Mouse (Mus musculus) CD8-positive naive resting alpha-beta T cell, adult 2 months (primary cell): ENCODE data around the gene St6galnac6.

Experiments used
- DNase-seq, 2 experiments: peaks; one replicate each; pipeline ENCODE4 v3.0.0; 2022; ENCODE audit warnings: low read depth in 2 of 2, low spot score in 2 of 2

The St6galnac6 gene

DNA sequence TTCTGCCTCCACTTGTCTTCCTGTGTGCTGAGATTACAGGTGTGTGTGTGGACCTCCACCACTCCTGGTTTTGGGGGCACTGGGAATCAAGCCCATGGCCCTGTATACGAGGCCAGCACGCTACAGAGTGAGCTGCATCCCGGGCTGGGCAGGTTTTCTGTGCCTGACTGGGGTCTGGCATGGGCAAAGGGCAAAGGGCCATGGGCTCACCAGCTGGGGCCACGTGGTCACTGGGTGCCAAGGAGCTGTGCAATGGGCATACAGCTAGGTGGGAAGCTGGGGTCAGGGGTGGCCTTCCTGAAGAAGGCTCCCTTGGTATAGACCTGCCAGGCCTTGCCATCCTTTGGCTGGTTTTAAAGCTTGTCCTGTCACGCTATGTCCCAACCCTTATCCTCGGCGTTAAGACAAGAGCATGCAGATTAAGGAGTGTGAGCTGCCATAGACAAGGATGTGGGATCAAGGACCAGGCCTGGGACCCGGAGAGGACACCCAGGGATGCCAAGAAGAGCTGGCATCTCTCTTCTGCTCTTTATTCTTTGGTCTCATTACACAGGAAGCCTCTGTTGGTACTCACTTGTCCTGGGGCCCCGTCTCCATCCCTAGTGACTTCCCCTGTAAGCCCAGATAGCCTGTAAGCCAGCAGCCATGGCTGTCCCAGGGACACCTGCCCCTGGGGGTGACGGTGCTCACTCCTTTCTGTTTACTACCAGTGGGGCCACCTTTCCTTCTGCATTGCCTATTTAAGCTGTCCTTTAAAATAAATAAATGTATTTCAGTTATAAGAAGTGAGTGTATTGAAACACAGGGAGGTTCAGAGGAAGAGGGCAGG is 35.0 kb downstream of the St6galnac6 start:
- DNase-seq = no peak

DNA sequence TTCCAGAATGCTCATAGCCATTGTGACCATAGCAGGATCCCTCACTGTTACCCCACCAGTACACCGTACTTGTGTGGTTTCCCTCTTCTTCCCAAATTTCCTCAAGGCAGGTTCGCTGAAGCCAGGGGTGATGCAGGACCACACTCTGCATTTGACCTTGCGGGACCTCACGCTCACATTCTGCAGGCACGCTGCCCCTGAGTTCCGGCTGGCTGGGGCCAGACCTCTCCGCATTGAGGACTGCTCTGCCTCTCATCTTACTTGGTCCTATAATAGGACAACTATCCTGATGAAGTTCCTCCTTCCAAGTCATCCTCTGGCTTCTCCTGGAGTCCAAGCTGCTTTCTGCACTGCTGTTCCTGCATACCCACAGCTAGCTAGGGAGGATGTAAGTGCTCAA is 37.1 kb downstream of the St6galnac6 start:
- no peak for DNase-seq

DNA sequence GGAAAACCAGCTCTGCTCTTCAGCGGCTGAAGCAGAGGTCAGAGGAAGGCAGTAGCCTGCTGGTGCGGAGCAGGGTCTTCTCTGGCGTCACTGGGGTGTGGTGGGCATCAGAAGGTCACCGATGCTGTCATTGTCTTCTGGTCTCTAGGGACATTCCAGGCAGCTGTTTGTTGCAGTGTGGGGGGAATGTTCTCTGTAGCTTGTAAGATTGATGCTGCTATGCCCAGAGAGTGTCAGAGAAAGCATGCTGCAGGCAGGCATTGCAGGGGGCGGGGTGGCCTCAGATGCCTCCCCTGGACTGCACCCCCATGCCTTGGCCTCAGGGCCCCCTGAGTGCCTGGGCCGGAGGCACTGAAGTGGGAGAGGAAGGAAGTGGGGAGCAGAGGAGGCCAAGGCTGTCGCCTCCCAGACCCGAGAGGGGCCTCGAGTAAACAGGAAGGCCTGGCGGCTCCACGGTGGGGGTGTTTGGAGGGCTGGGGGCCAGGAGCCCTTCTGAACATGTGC is 38.3 kb downstream of the St6galnac6 start:
- peak; percentile 45 to 64 for DNase-seq

DNA sequence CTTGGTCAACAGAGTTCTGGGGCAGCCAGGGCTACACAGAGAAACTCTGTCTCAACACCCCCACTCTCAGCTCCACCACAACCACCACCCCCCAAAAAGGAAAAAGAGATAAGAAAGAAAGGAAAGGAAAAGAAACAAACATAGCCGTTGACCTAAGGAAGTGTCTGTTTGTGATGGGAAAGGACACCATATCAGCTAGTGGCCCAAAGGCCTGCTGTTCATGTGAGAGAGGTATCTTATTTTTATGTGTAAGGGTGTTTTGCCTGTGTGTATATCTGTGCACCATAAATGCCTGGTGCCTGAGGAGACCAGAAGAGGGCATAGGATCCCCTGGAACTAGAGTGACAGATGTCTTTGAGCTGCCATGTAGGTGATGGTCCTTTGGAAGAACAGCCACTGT is 40.1 kb downstream of the St6galnac6 start:
- DNase-seq = no peak

DNA sequence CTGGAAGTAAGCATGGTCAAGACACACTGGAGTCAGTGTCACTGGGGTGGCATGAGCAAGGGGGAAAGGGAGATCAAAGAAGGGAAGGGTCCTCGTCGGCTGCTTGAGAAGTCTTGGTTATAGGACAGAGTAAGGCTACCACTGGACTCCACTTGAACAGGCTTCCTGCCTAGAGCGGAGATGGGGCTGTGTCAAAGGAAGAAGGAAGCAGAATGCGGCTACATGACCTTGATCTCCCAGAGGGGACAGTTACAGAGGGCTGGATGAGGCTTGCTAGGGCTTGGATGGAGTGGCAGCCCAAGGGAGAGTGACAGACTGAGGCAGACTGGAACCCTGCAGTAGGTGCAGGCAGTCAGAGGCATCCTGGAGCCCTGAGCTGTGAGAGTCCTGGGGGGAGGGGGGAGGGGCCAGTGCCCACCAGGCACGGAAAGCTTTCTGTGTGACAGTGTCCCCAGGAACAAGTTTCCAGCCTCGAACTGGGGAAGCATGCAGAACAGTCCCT is 41.1 kb downstream of the St6galnac6 start:
- no peak for DNase-seq

DNA sequence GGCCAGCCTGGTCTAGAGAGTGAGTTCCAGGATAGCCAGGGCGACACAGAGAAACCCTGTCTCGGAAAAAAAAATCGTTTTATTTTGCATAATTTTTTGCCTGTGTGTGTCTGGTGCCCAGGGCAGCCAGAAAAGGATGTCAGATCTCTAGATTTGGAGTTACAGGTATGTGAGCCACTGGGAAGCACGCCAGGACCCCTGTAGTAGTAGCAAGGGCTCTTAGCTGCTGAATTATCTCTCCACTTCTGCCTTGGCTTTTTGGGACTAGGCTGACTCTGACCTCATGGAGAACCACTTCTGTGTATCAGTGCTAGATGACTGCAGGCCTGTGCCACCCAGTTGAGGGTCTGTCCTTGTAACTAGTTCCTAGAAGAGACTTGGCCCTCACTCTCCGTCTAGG is 42.3 kb downstream of the St6galnac6 start:
- DNase-seq = no peak

DNA sequence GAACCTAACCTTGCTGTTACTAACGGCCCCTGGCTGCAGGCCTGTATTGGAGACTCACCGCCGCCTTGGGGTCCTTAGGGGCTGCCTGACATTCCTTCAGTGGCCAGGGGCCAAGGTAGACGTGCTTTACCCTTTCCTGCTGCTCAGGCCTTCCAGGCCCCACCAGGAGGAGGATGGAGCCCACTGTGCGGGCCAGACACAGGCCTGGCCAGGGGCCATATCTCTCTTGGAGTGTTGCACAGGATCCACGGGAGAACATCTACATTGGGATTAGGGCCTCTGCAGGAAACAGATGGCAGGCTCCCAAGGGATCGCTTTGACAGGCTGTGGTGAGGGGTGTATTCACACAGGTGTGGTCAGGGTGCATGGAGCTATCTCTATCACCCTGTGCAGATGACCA is 43.3 kb downstream of the St6galnac6 start:
- DNase-seq = no peak

DNA sequence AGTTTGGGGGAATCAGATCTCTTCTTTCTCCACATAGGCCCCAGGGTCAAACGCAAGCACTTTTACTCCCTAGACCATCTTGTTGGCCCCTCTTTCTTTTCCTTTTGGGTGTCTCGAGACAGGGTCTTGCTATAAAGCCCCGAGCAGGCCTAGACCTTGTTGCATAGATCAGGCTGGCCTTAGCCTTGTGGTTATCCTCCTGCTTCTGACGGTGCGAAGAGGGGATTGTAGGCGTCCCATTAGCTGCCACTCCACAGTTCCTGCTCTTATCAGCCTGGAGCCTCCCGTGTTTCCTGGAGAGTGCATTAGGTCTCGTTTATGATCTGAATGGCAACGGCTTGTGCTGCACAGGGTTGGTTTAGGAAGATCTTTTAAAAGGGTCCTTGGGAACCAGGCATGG is 44.6 kb downstream of the St6galnac6 start:
- DNase-seq = no peak

DNA sequence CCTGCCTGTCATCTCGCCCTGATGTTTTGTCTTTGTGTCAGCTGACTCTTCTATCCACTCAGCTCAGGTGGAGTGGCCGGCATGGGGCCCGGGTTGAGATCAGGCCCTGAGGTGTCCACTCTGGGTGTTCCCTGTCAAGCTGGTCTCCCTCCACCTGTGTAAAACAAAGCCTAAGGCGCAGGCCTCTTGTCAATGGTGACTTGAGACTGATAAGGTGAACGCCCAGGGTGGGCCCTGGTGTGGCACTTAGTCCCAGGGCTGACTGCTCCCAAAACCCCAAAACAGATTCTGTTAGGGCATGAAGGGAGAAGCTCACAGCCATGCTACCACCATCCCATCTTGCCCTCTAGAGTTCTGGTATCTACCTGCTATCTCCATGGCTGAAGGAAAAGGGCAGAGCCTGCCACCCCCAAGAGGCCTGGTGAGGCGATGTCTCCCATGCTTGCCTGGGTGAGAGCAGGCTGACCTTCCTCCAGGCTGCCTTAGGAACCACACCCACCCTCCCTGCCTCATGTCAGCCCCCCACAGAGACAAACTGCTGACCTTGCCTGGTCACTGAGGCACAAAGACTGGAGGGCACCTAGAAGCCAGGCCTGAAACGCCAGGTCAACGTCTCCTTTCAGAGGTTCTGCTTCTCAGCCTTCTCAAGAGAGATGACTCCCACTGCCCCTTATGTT is 45.4 kb downstream of the St6galnac6 start:
- DNase-seq = no peak

DNA sequence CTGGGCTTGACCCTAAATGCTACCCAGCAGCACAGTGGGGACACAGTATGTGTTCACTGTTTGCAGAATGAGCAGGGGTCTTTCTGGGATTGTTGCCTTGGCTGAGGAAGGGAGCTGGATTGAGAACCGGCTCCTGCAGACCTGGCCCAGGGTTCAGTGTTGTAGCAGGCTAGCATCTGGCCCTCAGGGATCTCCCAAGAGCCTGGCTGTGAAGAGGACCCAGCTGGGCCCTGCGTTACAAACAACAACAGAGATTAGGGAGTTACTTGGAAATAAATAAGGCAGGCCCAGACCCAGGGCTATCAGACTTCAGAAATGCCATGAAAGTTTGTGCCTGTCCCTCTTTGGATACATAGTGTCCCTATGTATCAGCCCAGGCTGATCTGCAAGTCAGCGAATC is 46.1 kb downstream of the St6galnac6 start:
- no peak for DNase-seq

DNA sequence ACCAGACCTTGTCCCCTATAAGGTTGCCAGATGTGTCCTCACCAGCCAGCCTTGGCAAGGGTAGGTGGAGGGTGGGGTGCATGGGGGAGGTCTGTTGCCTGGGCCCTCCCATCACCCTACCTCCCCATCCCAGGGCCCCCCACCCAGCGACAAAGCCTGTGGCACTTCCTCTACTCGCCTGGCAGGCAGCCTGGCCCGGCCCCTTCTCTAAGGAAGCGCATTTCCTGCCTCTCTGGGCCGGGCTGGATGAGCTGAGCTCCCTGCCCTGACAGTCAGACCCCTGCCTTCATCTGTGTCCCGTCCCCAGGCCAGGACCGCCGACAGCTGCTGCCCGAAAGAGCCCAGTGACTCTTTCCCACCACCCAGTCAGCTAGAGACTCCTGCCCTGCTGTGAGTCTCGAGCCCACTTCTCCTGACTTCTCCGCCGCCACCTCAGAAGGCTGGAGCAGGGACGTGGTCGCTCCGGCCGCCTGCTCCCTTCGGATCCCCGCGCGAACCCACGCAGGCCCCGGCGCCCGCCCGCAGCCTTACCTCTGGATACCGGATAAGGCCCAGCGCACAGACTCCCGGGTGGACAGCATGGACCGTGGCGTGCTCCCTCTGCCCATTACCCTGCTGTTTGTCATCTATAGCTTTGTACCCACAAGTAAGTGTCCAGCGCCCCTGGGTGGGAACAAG is 47.0 kb downstream of the St6galnac6 start, which contains the start of gene Eng:
Eng (plus strand) TSS at position 217 of the 678 bp plus-strand sequence.
- peak; percentile 19 to 20 for DNase-seq

DNA sequence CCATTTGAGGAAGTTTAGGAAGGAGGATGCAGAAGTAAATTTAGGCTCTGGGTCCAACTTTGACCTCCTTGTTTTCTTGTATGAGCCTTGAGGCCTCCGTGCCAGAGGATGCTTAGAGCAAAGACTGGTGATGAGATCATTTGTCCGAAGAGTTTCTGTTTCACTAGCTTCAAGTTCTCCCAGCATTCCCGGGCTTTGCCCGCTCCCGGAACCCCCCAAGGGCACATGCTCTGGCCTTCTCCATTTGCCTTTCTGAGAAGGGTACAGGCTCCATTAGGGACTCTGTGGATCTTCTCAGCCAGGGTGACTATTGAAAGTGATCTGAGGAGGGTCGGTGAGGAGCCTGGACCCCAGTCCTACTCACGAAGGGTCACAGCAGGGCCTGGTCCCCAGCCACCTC is 47.9 kb downstream of the St6galnac6 start:
- no peak for DNase-seq

DNA sequence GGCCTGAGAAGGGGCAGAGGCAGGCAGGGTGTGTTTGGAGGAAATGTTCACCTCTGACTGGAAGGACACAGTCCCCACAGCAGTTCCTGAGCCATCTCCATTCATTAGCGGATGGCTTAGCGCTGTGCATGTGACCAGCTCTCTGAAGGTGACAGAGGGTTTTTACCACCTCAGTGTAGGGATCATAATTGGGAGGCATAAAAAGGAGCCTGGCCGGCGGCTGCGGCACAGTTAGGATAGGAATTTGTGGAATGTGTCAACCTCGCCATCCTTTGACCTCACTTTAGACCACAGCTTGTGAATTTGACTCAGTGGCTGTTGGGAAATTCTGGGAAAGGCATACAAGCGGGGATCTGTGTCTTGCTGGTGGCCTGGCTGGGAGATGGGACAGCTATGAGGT is 54.3 kb downstream of the St6galnac6 start:
- DNase-seq = no peak

DNA sequence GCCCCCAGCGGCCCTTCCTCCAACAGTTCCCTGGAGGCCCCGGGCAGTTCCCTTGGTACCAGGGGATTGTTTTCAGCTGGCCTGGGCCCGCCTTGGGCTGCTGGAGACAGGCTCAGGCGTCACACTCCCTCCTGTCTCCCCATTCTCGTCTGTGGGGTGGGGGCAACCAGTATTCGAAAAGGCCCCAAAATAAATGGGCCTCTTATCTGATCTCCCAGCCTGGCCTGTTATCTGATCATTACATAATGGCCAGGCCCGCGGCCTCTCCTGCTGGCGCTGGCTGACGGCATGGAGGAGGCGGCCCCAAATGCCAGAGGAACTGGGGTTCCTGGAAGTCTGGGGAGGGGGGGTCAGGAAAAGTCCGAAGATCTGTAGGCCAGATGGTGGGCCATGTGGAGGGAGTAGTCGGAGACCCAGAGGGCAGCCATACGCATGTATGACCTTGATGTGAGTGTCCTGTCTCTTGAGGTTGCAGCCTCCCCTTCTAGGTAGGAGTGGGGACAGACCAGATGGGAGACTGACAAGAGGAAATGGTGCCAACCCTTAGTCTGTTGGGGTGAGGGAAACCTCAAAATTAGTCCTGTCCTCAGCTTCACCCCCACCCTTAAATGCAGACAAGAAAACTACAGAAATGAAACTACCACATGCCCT is 55.4 kb downstream of the St6galnac6 start:
- DNase-seq = no peak

DNA sequence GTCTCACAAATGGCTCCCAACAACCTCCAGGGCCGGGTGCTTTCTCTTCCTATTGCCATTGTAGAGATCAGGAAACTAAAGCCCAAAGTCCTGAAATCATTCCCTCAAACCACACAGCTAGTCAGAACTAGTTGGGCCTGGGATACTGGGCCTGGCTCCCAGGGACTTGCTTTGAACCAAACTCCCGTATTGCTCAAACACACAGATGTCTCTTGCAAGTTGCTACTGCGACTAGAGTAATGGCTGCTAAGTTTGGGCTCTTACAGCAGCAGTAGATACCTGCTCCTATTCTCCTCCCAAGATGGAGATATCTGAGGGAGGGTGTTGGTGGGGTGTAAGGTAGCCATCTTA is 55.9 kb downstream of the St6galnac6 start:
- no peak for DNase-seq

DNA sequence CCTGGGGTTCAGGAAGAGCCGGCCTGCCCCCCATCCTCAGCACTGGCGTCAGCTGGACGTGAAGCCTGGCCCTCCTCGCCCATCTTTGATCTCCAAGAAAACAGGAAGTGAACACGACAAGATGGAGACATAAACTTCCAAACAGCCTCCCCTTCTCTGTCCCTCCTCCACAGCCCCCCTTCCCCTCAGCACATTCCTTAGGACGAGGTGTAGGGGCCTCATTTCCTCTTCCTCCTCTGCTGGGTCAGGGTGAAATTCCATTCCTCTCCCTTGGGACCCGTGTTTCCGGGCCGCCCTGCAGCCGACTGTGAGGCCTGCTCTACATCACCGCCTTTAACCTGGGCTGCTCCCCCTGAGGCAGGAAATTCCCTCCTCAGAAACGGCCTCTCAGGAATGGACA is 56.3 kb downstream of the St6galnac6 start:
- DNase-seq = no peak

DNA sequence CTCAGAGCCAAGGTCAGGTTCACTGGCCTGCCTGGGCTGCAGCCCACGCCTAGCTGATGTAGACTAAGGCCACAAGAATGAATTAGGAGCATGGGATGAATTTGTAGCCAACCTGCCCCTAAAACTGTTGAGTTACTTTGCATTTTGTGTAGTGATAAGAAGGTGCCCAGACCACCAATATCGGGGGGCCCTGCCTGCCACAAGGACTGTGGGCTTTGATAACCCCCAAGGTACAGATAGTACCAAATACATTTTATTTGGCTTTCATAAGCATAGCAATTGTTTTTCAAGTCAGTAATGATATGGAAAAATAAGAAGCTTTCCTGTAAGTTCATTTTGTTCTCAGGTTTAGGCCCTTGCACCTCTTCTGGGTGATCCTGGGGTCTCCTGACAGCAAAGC is 59.4 kb downstream of the St6galnac6 start:
- no peak for DNase-seq

DNA sequence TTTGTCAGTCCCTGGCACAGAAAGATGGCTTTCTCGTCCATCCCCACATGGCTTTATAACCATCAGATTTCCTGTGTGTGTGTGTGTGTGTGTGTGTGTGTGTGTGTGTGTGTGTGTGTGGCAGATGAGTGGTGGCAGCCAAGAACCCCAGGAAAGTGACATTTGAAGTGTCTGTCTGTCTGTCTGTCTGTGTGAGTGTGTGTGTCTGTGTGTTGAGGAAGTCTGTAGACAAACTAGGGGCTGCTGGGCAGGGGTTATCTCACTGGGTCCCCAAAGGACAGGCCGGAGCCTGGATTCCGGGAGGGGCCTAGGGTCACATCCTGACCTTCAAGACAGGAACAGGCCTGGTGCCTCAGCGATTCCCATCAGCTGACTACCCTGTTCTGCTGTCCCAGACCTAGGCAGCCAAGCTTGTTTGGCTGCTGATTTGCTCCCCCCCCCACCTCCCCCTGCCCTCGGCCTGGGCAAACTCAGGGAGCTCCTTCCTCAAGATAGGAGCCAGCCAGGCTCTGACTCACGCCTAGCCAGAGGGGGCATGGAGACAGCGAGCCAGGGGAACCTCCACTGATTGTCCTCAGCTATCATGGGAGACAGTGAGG is 62.1 kb downstream of the St6galnac6 start:
- no peak for DNase-seq

DNA sequence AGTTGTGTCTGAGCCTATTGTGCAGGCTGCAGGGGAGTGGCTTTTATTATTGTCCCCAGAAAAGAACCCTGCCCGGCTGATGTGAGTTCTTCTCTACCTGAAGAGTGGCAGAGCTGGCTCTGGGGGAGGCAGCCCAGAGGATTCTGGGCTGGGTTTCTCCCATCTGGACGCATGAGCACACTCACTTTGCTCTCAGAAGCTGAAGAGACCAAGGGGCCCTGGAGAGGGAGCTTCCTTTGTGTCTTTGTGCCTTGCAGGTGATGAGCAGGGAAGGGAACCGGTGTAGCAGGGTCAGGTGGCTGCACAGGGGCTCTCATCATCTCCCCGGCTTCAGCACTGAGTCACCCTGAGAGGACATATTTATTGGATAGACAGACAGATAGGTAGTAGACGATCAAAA is 62.8 kb downstream of the St6galnac6 start:
- DNase-seq = no peak

DNA sequence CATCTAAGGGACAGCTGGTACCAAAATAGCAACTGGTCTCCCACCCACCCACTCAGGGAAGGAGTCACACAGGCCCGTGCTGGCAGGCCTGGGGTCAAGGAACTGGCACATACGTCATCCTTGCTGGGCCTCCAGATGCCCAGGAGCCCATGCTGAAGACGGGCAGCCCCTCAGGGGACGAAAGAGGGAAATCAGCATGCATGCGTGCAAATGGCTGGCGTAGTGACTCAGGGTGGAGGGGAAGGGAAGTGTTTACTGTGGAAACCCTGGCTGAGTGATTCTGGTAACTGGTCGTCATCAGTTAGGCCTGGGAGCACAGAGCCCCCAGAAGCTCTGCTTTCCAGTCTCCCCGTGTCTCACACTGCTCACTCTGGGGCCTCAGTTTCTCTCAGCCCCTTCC is 65.8 kb downstream of the St6galnac6 start:
- DNase-seq = no peak

DNA sequence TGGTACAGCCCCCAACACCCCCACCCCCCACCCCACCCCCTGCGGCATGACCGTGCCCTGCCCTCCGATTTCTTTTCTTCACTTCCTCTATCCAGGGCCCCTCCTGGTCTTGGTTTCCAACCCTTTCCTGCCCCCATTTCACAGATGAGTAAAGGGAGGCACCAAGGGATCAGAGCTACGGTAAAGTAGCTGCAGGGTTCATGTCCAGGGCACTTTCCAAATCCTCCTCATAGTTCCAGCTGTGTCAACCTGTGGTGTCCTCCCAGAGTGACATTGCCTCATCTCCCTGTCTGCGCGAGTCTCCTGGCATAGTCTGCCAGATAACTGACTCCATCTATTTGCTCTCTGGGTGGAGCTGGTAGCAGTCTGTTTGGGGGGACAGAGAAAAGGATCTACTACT is 66.3 kb downstream of the St6galnac6 start:
- no peak for DNase-seq
